Mouse (Mus musculus) heart, postnatal 14 days (tissue): ENCODE data around the gene Fam186a. TPM values are rescaled to one million over a fixed set of nuclear protein-coding genes. Genes with fewer than 3 reads are reported as not detected.
"Not testable (repeated sequence)": the region's sequence is repeated elsewhere in the genome, so short reads cannot be mapped to it uniquely, and the experiment has no call there.

Experiments used
- DNase-seq, 2 experiments: peaks; one replicate each; pipeline ENCODE4 v3.0.0; 2021 to 2022
- intact Hi-C: fragments of 180-260 bp; cut with DNase I; formaldehyde crosslinking; loops from one replicate; pipeline ENCODE4 v1.15.1; 2025
- long read RNA-seq, 2 experiments: library from polyadenylated mRNA; stranded (forward); transcript quantifications; one replicate each; pipeline ENCODE4 v2.0.0; 2021
- total RNA-seq, 2 experiments: library from RNA; stranded (reverse); gene quantifications; 2 replicates each; pipeline ENCODE4 v1.2.3; 2021

Gene Fam186a
- under 1 TPM; 0.07 to 0.15 TPM for total RNA-seq
- long read RNA-seq, experiment 1 = 0 reads
- long read RNA-seq, experiment 2 = 0 reads

GRCm38 (mm10) chr15:99966961-99967360 is at the start of gene Fam186a:
Gene Fam186a (minus strand): TSS chr15:99967061.
- no peak for DNase-seq
- intact Hi-C loops = no loop called here

GRCm38 (mm10) chr15:100006180-100006579 is 39.3 kb upstream of the Fam186a start:
- intact Hi-C loops = no loop called here

DNA sequence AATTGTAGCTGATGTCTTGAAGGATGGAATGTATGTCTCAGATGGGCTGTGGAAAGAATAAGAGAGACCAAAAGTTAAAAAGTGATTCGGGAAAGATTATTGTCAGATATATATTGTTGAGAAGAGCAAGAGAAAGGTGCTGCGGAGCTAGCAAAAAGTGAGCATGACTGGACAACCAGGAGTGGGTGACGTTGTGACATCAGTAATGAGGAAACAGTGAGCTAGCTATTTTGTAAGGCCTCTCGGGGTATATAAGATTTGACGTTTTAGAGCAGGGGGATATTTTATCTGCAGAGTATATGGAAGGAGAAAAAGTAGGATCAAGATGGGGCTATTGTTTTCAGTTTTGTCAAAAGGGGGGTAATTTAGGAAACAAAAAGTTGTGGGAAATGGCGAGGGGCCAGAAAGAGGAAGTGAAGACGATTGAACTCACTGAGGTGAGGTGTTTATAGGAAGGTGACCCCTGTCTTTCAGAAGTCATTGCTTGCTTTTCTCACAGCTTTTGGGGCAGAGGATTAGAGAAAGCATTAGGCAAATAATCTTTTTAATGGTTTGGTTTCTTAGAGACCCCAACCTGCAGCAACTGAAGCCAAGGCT is 37.9 kb upstream of the Fam186a start:
- DNase-seq = no peak
- intact Hi-C loops = no loop called here

More at GRCm38 (mm10) chr15:100006180-100006579, 39.3 kb upstream of the Fam186a start:
- no peak for DNase-seq

GRCm38 (mm10) chr15:99999390-99999789 is 32.5 kb upstream of the Fam186a start:
- intact Hi-C loops = no loop called here
- no peak for DNase-seq

GRCm38 (mm10) chr15:99997114-99997804 is 30.4 kb upstream of the Fam186a start:
- DNase-seq = no peak

DNA sequence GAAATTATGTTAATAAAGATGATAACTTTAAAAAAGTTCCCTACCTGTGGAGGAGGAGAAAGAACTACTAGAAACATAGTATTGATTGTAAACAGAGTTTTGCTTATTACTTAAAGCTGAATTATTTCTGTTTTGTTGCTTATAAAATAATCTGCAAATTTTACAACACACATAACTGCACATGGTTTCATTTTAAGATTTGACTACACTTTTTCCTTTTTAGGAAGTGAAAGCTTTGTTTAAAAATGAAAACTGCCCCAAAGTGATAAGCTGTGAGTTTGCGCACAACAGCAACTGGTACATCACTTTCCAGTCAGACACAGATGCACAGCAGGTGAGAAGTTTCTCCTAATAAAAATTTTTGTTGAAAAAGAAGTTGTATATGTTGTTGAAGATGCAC is 26.2 kb upstream of the Fam186a start:
- DNase-seq = no peak
- intact Hi-C loops = no loop called here

More at GRCm38 (mm10) chr15:99997114-99997804, 30.4 kb upstream of the Fam186a start:
- intact Hi-C loops = no loop called here

DNA sequence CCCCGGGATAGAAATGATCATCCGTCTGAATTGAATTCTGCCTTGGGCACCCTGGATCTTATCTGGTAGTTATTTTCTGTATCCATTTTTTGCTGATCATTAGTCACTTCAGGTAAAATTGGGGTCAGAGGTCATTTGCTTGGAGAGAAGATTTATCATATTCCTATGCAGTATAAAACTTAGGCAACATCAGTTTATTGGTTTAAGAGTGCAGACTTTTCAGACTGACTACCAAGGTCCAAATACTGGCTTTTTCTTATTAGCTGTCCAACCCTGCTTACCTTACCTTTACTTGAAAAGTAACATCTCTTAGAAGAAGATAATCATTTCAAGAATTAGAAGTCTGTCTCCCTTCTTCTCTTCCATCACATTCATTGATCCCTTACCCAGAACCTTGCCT is 12.9 kb upstream of the Fam186a start:
- intact Hi-C loops = no loop called here

DNA sequence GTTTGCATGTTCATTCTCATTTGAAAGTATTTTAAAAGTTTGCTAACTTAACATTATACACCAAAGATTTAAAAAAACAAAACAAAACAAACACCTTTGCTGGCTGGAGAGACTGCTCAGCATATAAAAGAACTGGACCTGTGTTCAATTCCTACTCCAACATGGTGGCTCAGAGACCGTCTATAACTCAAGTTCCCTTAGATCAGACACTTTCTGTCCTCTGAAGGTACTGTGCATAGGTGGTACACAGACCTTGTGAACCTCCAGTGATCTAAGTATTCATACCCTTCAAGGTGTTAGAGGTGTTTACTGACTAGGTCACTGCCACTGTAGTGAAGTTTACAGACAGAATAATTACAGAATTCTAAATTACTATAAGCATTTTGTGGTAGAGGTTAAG is 12.4 kb upstream of the Fam186a start:
- intact Hi-C loops = no loop called here
- DNase-seq = no peak

More for the DNA sequence above, 12.9 kb upstream of the Fam186a start:
- DNase-seq = no peak

DNA sequence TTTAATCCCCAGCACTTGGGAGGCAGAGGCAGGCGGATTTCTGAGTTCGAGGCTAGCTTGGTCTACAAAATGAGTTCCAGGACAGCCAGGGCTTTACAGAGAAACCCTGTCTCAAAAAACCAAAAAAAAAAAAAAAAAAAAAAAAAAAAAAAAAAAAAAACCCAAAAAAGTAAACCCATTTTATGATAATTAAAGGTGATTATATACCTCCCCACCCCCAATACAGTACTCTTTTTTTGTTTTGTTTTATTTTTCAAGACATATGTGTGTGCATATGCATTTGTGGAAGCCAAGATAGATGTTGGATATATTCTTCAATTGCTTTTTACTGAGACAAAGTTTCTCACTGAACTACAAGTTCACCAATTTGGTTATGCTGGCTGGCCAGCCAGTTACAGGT is 9.3 kb upstream of the Fam186a start:
- DNase-seq, intact Hi-C loops: not testable (repeated sequence)

DNA sequence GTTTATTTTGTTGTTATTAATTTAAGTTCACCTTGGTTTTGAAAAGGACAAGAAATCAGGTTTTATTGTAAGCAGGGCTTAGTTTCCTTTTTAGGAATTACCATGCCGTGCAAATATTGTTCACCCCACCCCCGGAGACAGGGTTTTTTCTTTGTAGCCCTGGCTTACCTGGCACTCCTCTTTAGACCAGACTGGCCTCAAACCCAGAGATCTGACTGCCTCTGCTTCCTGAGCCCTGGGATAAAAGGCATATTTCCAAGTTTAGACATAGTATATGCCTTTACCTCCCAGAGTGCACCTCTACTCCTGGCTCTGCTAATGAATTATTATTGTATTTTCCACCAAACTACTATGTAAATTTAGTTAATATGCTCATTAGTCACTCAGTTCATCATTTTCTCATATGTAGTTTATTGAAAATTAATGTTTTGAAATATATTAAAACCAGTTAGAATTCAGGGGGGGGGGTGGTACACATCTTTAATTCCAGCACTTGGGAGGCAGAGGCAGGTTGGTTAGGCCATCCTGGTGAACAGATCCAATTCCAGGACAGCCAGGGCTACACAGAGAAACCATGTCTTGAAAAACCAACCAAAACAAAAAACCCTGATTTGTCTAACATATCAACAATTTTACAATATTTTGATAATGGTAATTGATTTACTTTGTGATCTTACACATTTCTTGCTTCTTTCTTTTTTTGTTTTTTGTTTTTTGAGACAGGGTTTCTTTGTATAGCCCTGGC is 7.8 kb upstream of the Fam186a start:
- intact Hi-C loops = loop anchor here (5.0 kb wide), 1 partner anchor 153 kb away; no protein-coding TSS in a partner anchor
- DNase-seq = no peak

- peak; percentile 35 to 69 for DNase-seq
- intact Hi-C loops = loop anchor here (5.0 kb wide), 1 partner anchor 154 kb away; no protein-coding TSS in a partner anchor
These were observed 6.4 kb upstream of the Fam186a start for GRCm38 (mm10) chr15:99972989-99973911.

DNA sequence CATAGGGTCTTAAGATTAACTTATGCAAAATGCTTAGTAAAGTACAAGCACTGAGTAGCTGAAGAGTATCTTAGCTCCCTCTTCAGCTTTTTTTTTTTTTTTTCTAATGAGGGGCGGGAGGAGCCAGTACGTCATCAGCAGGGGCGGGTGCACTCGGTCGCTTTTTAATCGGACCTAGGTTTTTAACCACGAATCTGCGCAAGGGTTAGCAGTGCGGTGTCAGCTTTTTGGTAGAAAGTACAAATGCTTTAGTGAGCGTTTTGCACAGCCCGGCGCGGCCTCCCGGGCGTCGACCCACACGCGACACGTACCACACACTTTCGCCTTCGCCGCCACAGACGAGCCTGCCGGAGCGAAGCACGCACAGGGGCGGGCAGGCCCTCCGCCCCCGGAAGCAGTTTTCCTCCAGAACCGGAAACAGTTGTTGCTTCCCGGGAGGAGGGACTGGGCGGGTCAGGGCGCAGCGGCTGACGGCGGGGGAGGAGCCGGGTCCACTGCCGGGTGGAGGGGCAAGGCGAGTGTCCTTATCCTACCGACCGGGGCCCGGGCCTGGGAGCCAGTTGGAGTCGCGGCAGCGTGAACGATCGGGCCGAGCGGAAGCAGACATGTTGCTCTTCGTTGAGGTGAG is 5.6 kb upstream of the Fam186a start:
- peak; percentile 96 to 97 for DNase-seq
- intact Hi-C loops = loop anchor here (5.0 kb wide), 1 partner anchor 155 kb away; no protein-coding TSS in a partner anchor

DNA sequence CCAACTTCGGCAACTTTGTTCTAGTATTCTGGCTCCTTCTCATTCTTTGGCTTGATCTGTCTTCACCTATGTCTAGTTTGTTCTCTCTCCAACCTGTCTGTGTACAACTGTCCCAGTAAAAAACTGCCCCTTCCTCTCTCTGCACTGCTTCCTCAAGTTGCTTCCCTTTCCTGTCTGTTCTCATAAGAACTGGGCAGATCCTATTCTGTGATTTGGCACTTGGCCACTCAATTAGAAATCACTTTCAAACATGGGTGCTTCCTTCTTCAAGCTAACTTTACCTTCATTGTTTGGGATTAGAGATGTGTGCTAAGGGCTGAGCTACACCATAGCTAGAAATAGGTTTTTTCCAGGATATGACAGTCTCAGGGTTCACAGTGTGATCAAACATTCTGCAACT is 3.7 kb upstream of the Fam186a start:
- DNase-seq = peak in 1 of 2 experiments; percentile 19
- intact Hi-C loops = loop anchor here (5.0 kb wide), 1 partner anchor 157 kb away; no protein-coding TSS in a partner anchor

- not testable (repeated sequence) for DNase-seq
- intact Hi-C loops = loop anchor here (5.0 kb wide), 1 partner anchor 158 kb away; no protein-coding TSS in a partner anchor
These were observed 2.9 kb upstream of the Fam186a start, which contains the start of gene Larp4 for GRCm38 (mm10) chr15:99969765-99970164. Gene Larp4 (plus strand): TSS chr15:99970065.

- intact Hi-C loops = no loop called here
- no peak for DNase-seq
These were observed 1.6 kb downstream of the Fam186a start for GRCm38 (mm10) chr15:99965103-99965775.

- intact Hi-C loops = no loop called here
- no peak for DNase-seq
These were observed 11.5 kb downstream of the Fam186a start for GRCm38 (mm10) chr15:99955324-99955723.

GRCm38 (mm10) chr15:99940970-99941630 is 25.8 kb downstream of the Fam186a start:
- intact Hi-C loops = no loop called here
- DNase-seq = no peak

GRCm38 (mm10) chr15:99940426-99940825 is 26.4 kb downstream of the Fam186a start:
- intact Hi-C loops = no loop called here
- DNase-seq = no peak
